Mouse (Mus musculus) heart, postnatal 0 days (tissue): Measurements from ENCODE around the gene 1700015F17Rik. TPM values are rescaled to one million over a fixed set of nuclear protein-coding genes. Genes with fewer than 3 reads are reported as not detected.
A peak's percentile ranks its signal among the peaks of the same experiment; 100 is the strongest.

ENCODE experiments used
- ATAC-seq: fragments of 200-750 bp; cut with Nextera tagmentation; 2 replicates; pipeline ENCODE4 v1.8.0; 2017; ENCODE audit warnings: low read depth, moderate number of reproducible peaks, moderate library complexity; ENCODE audit not compliant: insufficient read depth
- DNase-seq: peaks from one replicate; pipeline ENCODE4 v3.0.0-alpha.2; 2016; ENCODE audit warnings: low spot score
- H3K27ac ChIP-seq: fragments of 300-500 bp; sonication (generic); 2 replicates; pipeline ENCODE4 v1.5.1; 2014; ENCODE audit warnings: low read depth, mild to moderate bottlenecking
- H3K27me3 ChIP-seq: fragments of 300-500 bp; sonication (generic); 2 replicates; pipeline ENCODE4 v1.6.1; 2014; ENCODE audit warnings: low read length, mixed read lengths; ENCODE audit not compliant: control insufficient read depth, insufficient read depth
- H3K36me3 ChIP-seq: fragments of 300-500 bp; sonication (generic); replicated peaks from 2 replicates; pipeline ENCODE4 v1.6.1; 2014; ENCODE audit warnings: low read length, mixed read lengths; ENCODE audit not compliant: control insufficient read depth, insufficient read depth
- H3K4me1 ChIP-seq: fragments of 300-500 bp; sonication (generic); 2 replicates; pipeline ENCODE4 v1.6.1; 2014; ENCODE audit warnings: antibody characterized with exemption; ENCODE audit not compliant: control insufficient read depth, insufficient read depth
- H3K4me2 ChIP-seq: fragments of 300-500 bp; sonication (generic); 2 replicates; pipeline ENCODE4 v1.6.1; 2014; ENCODE audit warnings: low read depth, mild to moderate bottlenecking, low read length, moderate library complexity
- H3K4me3 ChIP-seq: fragments of 300-500 bp; sonication (generic); 2 replicates; pipeline ENCODE4 v1.5.1; 2014; ENCODE audit warnings: low read depth, low read length
- H3K9ac ChIP-seq: fragments of 300-500 bp; sonication (generic); replicated peaks from 2 replicates; pipeline ENCODE4 v1.6.1; 2014; ENCODE audit warnings: low read depth, low read length, mixed read lengths
- H3K9me3 ChIP-seq: fragments of 300-500 bp; sonication (generic); replicated peaks from 2 replicates; pipeline ENCODE4 v1.6.1; 2016; ENCODE audit warnings: low read length; ENCODE audit not compliant: control insufficient read depth
- CTCF ChIP-seq: IDR thresholded peaks from 2 replicates; pipeline ENCODE4 v1.5.1; 2016; ENCODE audit warnings: antibody characterized with exemption, control low read depth, low read depth
- EP300 ChIP-seq: IDR thresholded peaks from 2 replicates; pipeline ENCODE4 v1.6.1; 2016; ENCODE audit warnings: antibody characterized with exemption, low read depth
- WGBS: fragments of 180-500 bp; shearing (Covaris S2); extraction: QIAGEN DNeasy Blood & Tissue Kit; methylation state at CpG from one replicate; pipeline ENCODE4 v1.1.7; 2014; 5-methylcytosine and 5-hydroxymethylcytosine counted together
- polyA plus RNA-seq: library from polyadenylated mRNA; unstranded; fragments of >200 nt; fragmentation: Nextera tagmentation; extraction: Ambion mirVana; gene quantifications from 2 replicates; pipeline ENCODE4 v1.2.1, GENCODE M21; 2015
- total RNA-seq: library from RNA; depleted of rRNA; stranded (reverse); fragments of >200 nt; gene quantifications from 2 replicates; pipeline ENCODE4 v1.2.3, GENCODE M21; 2014; ENCODE audit warnings: low replicate concordance; rRNA removed

Gene 1700015F17Rik
- total and polyA plus RNA-seq, 2 experiments from 2014 or later = not detected

DNA sequence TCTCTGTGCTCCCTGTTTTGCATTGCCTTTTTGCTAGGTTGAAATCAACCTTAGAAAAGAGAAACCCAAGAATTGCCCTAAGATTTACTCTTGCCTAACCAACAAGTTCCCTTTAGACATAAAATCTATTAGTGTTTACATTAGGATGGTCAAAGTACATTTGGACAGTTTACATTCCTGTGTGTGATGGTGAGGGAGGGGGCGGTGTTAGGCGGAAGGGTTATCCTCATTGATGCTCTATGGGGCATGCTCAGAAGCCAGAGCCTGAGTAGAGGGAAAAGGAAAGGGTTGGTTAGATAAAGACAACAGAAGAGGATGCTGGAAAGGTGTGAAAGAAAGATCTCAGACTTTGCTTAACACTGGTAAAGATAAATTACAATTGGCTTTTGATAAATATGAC, 67.1 kb downstream of the 1700015F17Rik start:
- Histone ChIP-seq H3K27me3 (no peaks in the 10 kb centered on the region), H3K9ac (no peak overlapping the region), H3K4me1 (no peaks in the 10 kb centered on the region), H3K9me3 (no peaks in the 10 kb centered on the region), H3K4me3 (no peak overlapping the region), H3K36me3 (no peaks in the 10 kb centered on the region), H3K4me2 (no peak overlapping the region), H3K27ac (no peak overlapping the region)
- ATAC-seq (no peak), DNase-seq (no peak)
- no peak for TF ChIP-seq EP300
- TF ChIP-seq CTCF = no peak
- WGBS = 96% methylated on average over 2 of the region's 2 CpGs

DNA sequence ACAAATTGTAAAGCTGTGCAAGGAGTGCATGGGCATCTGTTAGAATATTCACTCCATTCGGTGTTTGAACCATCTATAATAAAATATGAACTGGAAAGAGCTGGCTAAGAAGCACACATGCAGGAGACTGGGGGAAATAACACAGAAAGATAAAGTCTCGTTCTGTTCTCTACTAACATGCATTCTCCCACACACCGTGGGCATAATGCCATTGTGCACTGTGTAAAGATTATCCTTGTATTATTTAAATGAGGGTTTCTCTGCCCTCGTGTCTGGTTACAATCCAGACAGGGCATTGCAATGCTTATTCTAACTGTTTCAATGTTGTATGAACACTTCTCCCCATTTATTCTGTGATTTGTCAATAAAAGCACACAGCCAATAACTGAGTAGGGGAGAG, 77.0 kb downstream of the 1700015F17Rik start:
- TF ChIP-seq CTCF = no peak
- no peak for TF ChIP-seq EP300
- no peaks in the 10 kb centered on the region for H3K9me3 ChIP-seq
- no peak overlapping the region for H3K4me3 ChIP-seq
- ATAC-seq (no peak), DNase-seq (no peak)
- H3K4me2 ChIP-seq = no peak overlapping the region
- no peak overlapping the region for H3K27ac ChIP-seq
- WGBS = 46% methylated on average over 4 of the region's 4 CpGs
- H3K27me3 ChIP-seq = no peaks in the 10 kb centered on the region
- no peak overlapping the region for H3K9ac ChIP-seq
- H3K4me1 ChIP-seq = no peaks in the 10 kb centered on the region
- no peaks in the 10 kb centered on the region for H3K36me3 ChIP-seq

DNA sequence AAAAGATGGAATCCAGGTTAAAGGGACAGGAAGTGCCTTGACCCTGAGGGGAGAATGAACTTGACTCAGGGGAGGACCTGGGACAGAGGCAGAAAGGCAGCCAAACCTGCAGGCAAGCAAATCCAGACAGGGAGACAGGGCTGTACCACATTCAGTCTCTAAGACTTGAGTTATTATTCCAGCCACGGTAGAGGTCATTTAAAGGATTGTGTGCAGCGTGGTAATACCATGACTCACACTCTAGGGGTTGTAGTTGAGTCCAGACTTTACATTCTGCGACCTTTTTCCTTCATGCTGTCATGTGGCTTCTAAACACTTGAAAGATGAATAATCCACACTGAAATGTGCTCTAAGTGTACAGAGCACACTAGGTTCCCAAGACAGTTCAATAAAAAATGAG, 86.2 kb downstream of the 1700015F17Rik start:
- no peak overlapping the region for H3K4me2 ChIP-seq
- no peak overlapping the region for H3K4me3 ChIP-seq
- no peak for TF ChIP-seq EP300
- no peak for TF ChIP-seq CTCF
- ATAC-seq (no peak), DNase-seq (peak; percentile 45)
- 34% methylated on average over 3 of the region's 3 CpGs for WGBS
- no peaks in the 10 kb centered on the region for H3K9me3 ChIP-seq
- no peaks in the 10 kb centered on the region for H3K36me3 ChIP-seq
- no peaks in the 10 kb centered on the region for H3K27me3 ChIP-seq
- H3K27ac ChIP-seq = no peak overlapping the region
- H3K4me1 ChIP-seq = no peaks in the 10 kb centered on the region
- H3K9ac ChIP-seq = no peak overlapping the region

Other genes with a start within 250 kb of the 1700015F17Rik start
- 8.6 and 17.5 TPM in 2 replicates for gene Cdk14, start 58.8 kb downstream of the 1700015F17Rik start, total RNA-seq
- gene Cdk14, start 58.8 kb downstream of the 1700015F17Rik start, polyA plus RNA-seq = 5.8 and 6.0 TPM in 2 replicates
- 14.5 and 16.8 TPM in 2 replicates for gene Cldn12, start 35.8 kb upstream of the 1700015F17Rik start, total RNA-seq
- 12.6 and 12.7 TPM in 2 replicates for gene Cldn12, start 35.8 kb upstream of the 1700015F17Rik start, polyA plus RNA-seq
- gene Gtpbp10, start 80.4 kb upstream of the 1700015F17Rik start, total RNA-seq = 12.3 and 14.5 TPM in 2 replicates
- 12.6 and 13.8 TPM in 2 replicates for gene Gtpbp10, start 80.4 kb upstream of the 1700015F17Rik start, polyA plus RNA-seq
- not detected in 2 replicates for gene Gm8773, start 94.7 kb upstream of the 1700015F17Rik start, total RNA-seq
- gene Gm8773, start 94.7 kb upstream of the 1700015F17Rik start, polyA plus RNA-seq = 0.26 and 0.51 TPM in 2 replicates
- 0.95 and 1.2 TPM in 2 replicates for gene Cfap69, start 185.1 kb upstream of the 1700015F17Rik start, total RNA-seq
- gene Cfap69, start 185.1 kb upstream of the 1700015F17Rik start, polyA plus RNA-seq = 0.84 and 1.0 TPM in 2 replicates
- gene Steap2, start 215.4 kb upstream of the 1700015F17Rik start, total RNA-seq = 3.1 and 3.6 TPM in 2 replicates
- 0.94 and 1.2 TPM in 2 replicates for gene Steap2, start 215.4 kb upstream of the 1700015F17Rik start, polyA plus RNA-seq